Mouse (Mus musculus) brown adipose tissue, adult 24 weeks (tissue): ENCODE measurements at regions not wholly inside any gene's neighbourhood (a gene's known extent, or its start where the extent isn't known, plus 50 kb on each side); places are given as distances from the start of the nearest gene placed in this dataset.

Experiments
- H3K27ac ChIP-seq: fragments of 200-500 bp; replicated peaks from 2 replicates; pipeline ENCODE4 v1.5.1; 2012; ENCODE audit warnings: low read depth, mild to moderate bottlenecking, low read length
- H3K4me1 ChIP-seq: fragments of 200-500 bp; 2 replicates; pipeline ENCODE4 v1.6.1; 2012; ENCODE audit warnings: low read length, mixed read lengths; ENCODE audit not compliant: control insufficient read depth, insufficient read depth, insufficient read length
- H3K4me3 ChIP-seq: fragments of 200-500 bp; 2 replicates; pipeline ENCODE4 v1.5.1; 2012; ENCODE audit warnings: low read depth, mild to moderate bottlenecking, low read length, moderate library complexity; ENCODE audit not compliant: insufficient read depth

DNA sequence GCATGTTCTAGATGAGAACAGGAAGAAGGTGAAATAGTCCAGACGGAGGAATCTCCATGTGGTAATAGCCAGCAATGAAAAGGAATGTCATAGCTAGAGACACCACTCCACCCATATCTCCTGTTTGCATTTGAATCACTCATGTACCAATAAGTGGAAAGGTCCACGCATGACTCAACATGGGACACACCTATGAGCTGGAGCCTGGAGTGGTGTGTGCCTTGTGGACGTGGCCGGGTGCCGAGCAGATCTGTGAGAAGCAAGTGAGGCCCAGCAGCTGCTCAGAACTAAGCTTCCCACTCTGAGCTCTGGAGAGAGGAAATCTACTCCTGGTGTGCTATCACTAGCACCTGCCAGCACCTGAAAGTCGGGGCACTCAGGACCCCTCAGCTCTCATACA lies 116.4 kb upstream of the Xylt1 start:
- no peak overlapping the region for H3K4me3 ChIP-seq
- no peak overlapping the region for H3K27ac ChIP-seq

DNA sequence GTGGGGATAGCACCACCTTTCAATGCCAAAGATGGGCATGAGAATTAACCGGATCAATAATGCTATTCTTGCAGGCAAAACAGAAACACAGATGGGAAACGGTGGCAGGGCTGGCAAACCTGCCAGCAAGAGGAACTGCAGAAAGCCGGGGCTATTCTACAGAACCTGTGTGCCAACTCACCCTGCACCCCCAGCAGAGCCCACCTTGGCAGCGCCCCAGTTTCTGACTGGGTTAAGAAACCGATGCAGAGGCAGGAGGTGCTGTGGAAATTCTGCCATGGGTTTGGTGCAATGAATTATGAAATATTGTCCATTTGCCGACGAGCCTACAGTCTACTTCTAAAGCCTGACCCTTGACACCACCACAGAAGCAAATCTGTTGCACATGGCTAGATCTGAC lies 112.7 kb upstream of the Xylt1 start:
- Histone ChIP-seq H3K4me3 (no peak overlapping the region), H3K4me1 (no peaks in the 10 kb centered on the region), H3K27ac (no peak overlapping the region)

More for the DNA sequence above, 116.4 kb upstream of the Xylt1 start:
- H3K4me1 ChIP-seq: no peaks in the 10 kb centered on the region

DNA sequence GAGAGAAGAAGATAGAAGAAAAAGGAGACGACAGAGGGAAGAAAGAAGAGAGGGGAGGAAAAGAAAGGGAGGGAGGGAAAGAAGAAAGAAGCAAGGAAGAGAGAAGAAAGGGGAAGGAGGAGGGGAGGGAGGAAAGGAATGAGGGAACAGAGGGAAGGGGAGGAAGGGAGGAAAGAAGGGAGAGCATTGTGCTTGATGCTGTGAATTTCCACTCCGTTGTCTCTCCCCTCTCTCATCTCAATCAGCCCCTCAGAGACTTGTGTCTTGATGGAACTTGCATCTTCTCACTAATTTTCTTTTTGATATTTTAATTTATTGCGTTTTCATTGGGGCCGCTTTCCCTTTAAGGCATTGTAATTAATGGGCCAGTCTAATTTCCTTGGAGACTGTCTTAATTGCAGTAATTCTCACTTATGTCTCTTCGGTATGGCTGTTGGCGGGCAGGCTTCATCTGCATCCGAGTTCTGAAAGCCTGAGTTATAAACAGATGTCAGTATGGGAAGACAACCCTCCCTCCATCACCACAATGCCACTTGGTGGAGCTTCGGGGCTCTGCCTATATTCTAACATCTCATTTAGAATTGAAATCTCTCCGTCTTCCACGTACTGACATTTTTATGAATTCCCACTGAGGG lies 111.4 kb upstream of the Xylt1 start:
- no peaks in the 10 kb centered on the region for H3K4me1 ChIP-seq
- no peak overlapping the region for H3K4me3 ChIP-seq

DNA sequence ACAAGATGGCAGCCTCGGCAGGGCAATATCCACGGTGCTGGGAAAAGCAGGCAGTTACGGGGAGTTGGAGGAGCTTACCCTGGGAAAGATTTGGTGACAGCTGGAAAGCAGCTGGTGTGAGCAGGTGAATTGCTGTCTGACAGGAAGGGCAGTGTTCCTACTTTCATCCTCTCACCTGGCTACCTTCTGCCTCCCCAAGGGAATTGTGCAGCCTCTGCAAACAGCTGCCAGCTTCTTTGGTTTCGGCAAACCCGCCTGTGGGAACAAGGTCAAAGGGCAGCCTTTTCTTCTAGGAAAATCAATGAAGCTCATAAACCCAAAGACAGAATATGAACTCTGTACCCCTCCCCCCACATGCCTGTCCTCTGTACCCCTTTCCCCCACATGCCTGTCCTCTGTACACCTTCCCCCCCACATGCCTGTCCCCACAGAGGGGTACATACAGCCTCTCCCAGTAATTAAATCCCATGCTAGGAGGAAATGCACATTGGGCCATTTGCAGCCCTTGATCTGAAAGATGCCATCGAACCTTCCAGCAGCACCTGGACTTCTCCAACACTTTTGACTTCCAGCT lies 102.3 kb upstream of the Xylt1 start:
- no peaks in the 10 kb centered on the region for H3K4me1 ChIP-seq
- H3K4me3 ChIP-seq: no peak overlapping the region
- H3K27ac ChIP-seq: no peak overlapping the region

More for the DNA sequence above, 111.4 kb upstream of the Xylt1 start:
- no peak overlapping the region for H3K27ac ChIP-seq

DNA sequence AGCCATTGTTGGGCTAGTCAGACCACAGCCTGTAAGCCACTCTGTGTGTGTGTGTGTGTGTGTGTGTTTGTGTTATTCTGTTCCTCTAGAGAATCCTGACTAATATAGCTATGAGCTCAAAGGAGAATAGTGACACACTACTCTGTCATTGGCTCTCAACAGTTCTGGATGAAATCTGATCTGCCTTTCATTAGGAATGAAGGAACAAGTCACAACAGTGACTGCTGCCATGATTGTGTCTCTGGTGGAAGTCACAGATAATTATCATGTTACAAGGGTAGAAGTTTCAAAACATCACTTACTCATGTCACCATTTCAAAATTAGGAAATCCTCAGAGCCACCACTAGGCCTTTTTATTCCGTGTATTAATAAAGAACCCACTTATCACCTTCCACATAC lies 98.6 kb upstream of the Xylt1 start:
- Histone ChIP-seq H3K4me3 (no peak overlapping the region), H3K4me1 (no peaks in the 10 kb centered on the region), H3K27ac (no peak overlapping the region)

DNA sequence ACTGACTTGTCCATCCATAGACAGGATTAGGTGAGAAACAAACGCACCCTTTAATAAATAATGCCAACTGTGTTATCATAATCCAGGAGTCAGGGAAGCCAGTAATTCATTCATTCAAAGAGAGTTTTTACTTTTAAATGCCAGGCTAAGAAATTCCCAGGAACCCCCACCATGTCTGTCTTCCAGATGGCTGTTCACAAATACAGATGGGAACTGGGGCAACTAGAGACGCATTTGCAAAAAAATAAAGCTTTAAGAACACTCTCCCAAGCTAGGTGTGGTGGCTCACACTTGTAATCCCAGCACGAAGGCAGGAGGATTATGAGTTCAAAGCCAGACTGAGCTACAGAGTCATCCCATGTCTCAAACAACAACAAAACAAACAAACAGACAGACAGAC lies 95.6 kb upstream of the Xylt1 start:
- Histone ChIP-seq H3K27ac (no peak overlapping the region), H3K4me3 (no peak overlapping the region), H3K4me1 (no peaks in the 10 kb centered on the region)

DNA sequence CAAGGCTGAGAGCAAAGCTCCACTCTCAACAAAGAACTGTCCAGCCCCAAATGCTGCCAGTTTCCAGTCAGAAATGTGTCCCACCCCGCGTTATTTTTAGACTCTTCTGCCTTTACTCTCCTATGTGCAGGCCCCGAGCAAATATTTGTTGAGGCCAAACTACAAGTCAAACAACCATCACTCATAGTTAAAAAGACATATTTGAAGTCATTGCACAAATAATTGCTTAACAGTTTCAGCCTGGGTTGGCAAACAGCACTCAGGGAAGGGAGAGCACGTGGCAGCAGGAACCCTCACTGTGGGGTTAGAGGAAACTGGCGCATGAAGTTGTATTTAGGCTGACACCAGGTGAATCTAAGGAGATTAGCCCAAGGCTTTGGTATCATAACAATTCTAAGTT lies 94.8 kb upstream of the Xylt1 start:
- no peak overlapping the region for H3K4me3 ChIP-seq
- H3K27ac ChIP-seq: no peak overlapping the region
- no peaks in the 10 kb centered on the region for H3K4me1 ChIP-seq

DNA sequence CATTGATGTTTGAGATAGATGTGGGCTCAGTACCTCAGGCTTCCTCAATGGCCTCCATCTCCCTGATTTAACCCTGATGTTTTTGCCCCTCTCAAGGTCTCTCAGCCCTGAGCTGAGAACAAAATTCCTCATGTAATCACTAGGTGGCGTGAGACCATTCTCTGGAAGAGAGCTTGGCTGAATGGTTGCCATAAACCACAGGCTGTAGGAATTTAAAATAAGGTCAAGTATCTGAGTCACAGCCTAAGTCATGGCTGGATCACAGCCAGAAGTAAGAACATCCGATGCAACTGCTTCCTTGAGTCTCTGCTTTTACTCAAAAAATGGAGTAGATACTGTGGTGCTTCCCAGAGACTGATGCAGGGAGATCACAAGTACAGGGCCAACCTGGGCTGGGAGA lies 77.1 kb upstream of the Xylt1 start:
- H3K27ac ChIP-seq: no peak overlapping the region
- no peaks in the 10 kb centered on the region for H3K4me1 ChIP-seq
- H3K4me3 ChIP-seq: no peak overlapping the region

DNA sequence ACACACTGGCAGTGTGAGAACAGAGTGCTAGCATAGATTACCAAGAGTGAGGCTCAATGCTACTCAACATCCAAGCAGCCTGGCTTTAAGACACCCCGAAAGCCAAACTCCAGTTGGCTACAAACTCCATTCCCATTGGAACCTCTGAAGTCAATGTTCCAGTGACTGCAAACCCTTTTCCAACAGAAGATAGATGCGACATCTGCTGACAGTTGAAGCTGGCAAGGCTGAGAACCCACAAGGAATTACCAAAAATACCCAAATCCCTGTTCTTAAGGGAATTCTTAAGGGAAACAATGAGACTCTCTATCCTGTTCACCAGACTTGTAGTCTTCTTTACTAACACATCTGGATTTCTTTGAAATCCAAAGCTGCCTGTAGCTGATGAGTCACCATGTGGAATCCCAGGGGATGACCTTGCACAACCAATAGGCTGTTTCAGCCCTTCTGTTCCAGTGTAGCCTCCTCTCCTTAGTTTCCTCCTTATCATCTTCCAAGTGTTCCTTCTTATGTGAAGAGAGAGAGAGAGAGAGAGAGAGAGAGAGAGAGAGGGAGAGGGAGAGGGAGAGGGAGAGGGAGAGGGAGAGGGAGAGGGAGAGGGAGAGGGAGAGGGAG lies 70.1 kb upstream of the Xylt1 start:
- no peak overlapping the region for H3K4me3 ChIP-seq
- no peak overlapping the region for H3K27ac ChIP-seq
- no peaks in the 10 kb centered on the region; the same call in 1 of the 2 replicates for H3K4me1 ChIP-seq

DNA sequence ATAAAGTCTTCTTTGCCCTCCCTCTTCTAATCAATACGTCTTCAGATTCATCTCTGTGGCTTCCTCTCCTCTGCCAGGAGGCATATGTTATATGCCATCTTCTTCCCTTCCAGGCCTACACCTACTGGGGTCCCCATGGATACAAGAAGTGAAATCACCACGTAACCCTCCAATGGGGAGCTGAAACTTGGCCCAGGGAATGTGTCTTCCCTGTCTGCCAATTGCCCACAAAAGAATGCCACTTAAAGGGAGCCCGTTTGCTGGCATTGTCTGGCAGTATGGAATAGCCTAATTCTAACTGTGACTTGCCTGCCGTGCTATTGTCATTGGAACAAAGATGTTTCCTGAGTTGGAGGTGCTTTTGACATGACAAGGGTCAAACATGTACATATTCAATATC lies 69.5 kb upstream of the Xylt1 start:
- H3K27ac ChIP-seq: no peak overlapping the region
- no peak overlapping the region for H3K4me3 ChIP-seq
- no peaks in the 10 kb centered on the region; the same call in 1 of the 2 replicates for H3K4me1 ChIP-seq

DNA sequence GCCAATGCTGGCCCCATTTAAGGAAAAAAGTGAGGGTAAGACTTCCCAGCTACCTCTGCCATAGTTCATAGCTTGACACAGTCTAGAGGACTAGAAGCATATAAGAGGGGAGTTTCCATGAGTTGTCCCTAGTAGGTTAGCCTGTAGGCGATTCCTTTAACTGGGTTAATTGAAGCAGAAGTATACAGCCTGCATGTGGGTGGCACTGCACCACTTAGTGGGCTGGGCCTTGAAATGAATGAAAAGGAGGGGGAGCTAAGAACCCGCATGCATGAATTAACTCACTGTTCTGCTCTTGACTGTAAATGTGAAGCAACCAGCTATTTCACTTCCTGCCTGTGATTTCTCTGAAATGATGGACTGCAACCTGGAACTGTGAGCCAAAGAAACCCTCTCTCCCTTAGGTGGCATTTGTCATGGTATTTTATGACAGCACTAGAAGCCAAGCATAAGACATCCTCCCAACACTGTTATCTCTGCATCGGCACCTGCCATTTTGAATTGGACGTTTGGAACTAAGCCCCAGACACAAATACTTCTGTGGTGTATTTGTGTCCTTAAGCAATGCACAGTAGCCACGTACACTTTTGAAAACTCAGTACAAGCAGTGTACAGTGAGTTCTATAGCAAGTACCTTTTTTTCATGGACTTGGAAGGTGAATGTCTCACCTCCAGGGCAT lies 64.5 kb upstream of the Xylt1 start:
- Histone ChIP-seq H3K4me1 (no peaks in the 10 kb centered on the region), H3K4me3 (no peak overlapping the region), H3K27ac (no peak overlapping the region)

DNA sequence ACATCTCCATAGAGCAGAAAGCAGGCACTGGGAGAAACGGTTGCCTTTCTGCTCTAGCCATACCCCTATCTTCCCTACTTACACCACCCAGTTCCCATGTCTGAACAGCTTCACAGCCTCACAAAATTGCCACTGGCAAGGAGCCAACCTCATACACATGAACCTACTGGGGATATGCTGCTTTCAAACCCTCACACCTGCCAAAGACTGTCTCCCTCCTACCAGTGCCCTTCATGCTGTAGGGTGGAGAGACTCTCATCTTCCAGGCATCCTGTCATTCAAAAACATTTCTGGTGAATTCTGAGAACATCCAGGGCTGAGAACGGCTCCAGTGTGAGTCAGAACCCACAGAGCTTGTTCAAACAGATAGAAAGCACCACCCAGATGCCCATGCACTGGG lies 63.4 kb upstream of the Xylt1 start:
- Histone ChIP-seq H3K27ac (no peak overlapping the region), H3K4me1 (no peaks in the 10 kb centered on the region), H3K4me3 (no peak overlapping the region)

DNA sequence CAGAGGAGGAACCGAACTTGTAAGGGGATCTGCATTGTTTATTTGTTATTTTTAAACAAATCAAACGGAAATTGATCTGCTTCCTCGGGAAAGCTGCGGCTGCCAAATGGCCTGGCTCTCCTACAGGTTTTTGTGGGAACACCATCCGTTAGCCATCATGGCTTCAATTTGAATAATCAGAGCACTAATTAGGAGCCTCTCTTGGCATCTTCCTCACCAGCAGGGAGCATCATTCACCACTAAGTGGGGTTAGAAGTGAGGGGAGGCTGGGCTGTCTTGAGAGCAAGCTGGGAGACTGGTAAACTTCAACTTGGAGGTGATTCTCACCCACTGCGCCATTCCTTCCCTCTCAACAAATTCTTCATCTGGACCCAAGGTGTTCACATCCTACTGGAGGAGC lies 60.2 kb upstream of the Xylt1 start:
- Histone ChIP-seq H3K27ac (no peak overlapping the region), H3K4me1 (no peaks in the 10 kb centered on the region), H3K4me3 (no peak overlapping the region)
